Mouse (Mus musculus) cerebellum, adult 9-11 months (tissue): ENCODE measurements around the gene Scd2.
"Not testable (repeated sequence)": the region's sequence is repeated elsewhere in the genome, so short reads cannot be mapped to it uniquely, and the experiment has no call there.

Source experiments
- DNase-seq: peaks from one replicate; pipeline ENCODE4 v3.0.0; 2022

Gene Scd2

DNA sequence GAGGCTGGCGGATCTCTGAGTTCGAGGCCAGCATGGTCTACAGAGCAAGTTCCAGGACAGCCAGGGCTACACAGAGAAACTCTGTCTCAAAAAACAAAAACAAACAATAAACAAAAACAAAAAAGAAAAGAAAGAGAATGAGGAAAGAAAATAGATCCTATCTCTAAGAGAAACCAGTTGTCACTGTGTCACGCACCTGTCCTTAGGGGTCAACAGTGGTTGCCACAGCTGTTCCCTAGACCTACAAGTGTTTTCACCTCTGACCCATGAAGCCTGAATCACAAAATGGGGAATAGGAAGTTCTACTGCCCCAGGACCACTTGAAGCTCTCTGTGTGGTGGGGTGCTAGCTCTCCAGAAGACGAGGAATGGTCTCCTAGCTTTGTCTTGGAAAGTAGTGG is 19.0 kb upstream of the Scd2 start:
- DNase-seq, result no peak

- DNase-seq, result no peak
These were observed 18.1 kb upstream of the Scd2 start for GRCm38 (mm10) chr19:44275418-44275817.

GRCm38 (mm10) chr19:44276861-44277260 is 16.6 kb upstream of the Scd2 start:
- DNase-seq, result no peak

- no peak for DNase-seq
These were observed 15.5 kb upstream of the Scd2 start for GRCm38 (mm10) chr19:44277931-44278330.

DNA sequence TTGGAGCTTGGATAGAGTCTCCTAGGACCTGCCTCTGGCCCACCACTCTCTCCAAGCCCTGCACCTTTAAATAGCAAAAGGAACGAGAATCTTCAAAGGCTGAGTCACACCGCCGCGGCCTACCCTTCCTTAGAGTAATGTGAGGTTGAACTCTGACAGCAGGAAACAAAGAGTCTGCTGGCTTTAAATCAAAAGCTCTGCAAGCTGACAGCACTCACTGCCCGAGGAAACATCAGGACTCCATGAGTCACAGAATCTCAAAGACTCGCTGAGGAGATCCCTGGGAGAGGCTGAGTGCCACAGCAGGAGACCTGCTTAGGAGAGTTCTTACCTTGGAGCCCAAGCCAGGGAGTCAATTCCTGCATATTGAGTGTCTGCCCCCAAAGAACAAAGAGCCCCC is 12.7 kb upstream of the Scd2 start:
- no peak for DNase-seq

DNA sequence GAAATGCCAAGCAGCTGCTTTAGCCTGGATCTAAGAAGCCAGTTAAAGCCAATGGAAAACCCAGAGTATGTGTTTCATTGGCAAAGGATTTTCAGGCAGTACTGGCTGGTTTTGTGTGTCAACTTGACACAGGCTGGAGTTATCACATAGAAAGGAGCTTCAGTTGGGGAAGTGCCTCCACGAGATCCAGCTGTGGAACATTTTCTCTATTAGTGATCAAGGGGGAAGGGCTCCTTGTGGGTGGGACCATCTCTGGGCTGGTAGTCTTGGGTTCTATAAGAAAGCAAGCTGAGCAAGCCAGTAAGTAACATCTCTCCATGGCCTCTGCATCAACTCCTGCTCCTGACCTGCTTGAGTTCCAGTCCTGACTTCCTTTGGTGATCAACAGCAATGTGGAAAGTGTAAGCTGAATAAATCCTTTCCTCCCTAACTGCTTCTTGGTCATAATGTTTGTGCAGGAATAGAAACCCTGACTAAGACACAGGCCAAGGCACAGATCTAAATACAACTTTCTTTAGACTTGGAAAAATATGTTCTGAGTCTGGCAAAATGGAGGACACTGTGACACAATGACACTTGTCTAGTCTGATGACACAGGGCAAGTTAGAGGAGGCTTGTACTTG is 11.5 kb upstream of the Scd2 start:
- DNase-seq, result not testable (repeated sequence)

DNA sequence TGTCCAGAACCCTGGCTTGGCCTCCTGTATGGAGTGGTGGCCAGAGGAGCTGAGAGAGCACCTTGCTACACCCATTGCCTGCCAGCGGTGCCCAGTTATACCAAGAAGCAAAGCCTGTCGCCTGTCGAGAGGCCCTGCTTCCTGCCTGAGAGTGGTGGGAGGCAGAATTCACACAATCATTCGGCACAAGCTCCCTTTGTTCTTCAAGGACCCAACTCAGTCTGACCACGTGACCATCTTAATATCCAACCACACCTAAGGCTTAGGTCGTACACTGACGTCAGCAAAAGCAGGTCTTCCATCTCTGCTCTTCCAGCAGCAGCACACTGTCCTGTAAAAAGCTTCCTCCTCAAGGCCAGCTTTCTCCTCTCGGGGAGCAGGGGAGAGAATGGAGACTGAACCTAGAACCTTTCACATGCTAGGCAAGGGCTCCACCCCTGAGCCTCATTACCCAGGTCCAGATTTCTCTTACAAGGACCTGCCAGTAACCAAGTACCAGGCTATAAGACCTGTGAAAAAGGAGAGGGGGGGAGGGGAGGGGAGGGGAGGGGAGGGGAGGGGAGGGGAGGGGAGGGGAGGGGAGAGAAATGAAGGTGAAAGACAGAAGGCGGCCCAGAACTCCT is 10.8 kb upstream of the Scd2 start:
- DNase-seq, result no peak

DNA sequence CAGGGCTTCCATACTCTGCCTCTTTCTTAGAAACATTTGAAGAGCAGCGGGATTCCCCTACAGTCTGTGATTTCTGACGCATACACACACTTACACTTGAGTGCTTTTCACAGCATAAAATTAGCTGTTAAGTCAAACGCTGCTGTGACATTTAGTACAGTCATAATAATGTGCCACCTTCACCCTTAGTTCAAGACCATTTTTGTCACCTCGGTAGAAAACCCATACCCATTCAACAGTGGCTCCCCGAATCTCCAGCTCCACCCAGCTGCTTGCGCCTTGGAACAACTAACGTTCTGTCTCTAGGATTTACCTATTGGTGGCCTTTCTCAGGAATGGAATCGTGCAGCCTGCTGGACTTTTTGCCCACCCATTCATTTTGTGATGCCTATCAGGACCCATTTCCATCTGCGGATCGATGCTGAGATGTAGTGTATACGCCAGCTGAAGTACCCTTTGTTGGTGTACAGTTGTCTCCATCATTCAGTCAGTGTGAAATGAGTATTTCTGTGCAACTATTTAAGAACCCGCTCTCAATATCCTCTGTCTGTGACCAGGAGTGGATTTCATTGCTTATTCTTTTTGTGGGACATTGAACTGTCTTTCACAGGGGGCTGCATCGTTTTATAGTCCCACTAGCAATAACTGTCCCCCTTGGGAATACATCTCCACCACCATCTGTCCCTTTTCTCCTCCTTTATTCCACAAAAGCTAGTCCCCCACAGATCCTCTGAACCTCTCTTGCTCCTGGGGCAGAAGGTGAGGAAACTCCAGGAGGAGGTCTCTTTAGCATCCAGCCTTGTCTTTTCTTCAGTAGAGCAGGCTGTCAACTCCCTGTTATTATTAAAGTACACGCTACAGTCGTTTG is 10.1 kb upstream of the Scd2 start:
- DNase-seq, result no peak

DNA sequence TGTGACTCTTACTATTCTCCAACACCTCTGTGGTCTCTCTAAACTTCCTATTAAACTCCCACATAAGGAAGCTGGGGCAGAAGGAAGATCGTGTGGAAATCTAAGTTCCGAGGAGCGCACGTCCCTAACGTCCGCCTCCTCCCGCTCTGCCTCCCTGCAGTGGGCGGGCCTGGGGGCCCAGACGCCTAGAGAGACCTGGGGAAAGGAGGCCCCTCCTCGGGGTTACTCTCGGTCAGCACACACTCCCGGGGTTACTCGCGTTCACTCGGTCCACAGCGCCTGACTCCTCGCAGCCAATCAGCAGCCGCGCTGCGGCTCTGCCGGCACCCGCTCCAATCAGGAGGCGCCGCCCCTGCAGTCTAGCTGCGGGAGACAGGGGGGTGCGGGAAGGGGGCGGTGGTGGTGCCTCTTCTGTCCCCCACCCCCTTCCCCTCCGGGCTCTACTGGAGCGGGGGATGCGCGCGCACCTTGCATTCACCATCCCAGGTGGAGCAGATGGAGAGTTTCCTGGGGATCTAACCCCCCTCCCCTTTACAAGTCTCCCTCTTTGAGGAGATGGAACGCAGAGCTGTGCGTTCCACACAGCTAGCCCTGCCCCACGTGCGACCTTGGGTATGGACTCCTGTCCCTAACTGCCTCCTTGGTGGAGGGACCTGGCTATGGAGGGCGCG is 9.3 kb upstream of the Scd2 start:
- peak; percentile 95 for DNase-seq

- DNase-seq, result no peak
These were observed 8.8 kb upstream of the Scd2 start for GRCm38 (mm10) chr19:44284723-44285122.

DNA sequence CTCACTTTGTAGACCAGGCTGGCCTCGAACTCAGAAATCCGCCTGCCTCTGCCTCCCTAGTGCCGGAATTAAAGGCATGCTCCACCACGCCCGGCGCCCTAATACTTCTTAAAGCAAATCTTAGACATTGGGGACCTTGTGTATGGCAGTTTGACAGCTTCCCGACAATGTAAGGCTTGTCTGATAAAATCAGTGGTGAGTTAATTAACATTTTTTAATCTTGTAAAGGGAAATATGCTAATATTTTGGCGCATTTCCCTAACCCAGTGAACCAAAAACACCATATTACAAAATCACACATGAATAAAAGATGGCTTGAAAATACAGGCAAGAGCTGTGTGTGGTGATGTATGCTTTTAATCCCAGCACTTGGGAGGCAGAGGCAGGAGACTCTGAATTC is 7.9 kb upstream of the Scd2 start:
- no peak for DNase-seq

GRCm38 (mm10) chr19:44286109-44286508 is 7.4 kb upstream of the Scd2 start:
- no peak for DNase-seq

DNA sequence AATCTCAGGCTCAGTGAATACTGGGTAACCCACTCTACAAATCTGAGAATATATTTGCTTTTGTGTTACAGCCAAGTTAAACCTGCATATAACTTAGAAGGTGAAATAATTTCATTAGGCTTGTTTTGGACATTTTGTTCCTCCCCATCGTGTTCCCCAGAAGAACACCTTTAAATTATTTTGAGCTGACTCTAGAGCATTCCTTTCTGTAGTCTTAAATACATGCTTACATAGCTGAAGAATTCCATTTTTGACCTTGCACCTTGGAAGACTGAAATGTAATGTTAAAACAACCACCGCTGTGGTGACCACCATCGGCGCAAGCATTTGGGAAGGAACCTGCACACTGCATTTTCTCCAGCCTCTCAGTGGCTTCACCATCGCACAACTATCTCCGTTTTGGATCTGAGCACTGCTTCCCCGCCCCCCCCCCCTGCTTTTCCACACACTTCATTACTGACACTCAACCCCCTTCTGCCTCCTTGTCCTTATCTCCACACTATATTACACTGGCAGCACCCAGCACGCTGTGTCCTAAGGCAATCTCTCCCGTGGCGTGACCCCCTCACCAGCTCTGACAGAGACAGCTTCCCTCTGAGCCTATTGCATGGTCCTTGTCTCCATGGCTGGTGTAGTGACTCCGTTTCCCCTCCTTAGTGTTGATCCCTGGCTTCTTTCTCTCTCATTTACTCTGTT is 5.9 kb upstream of the Scd2 start:
- DNase-seq, result no peak

DNA sequence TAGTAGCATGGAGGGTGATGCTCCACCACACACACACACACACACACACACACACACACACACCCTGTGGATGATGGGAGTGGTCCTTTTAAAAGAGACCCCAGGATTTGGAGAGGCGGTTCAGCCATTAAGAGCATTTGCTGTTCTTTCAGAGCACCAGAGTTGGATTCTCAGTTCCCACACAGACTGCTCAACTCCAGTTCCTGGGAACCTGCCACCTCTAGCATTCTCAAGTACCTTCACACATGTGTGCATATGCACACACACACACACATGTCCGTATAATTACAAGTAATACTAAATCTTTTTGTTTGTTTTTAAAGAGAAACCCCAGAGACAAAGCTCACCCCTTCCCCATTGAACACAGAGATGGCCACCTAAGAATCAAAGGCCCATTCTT is 1.4 kb upstream of the Scd2 start:
- peak; percentile 57 for DNase-seq

DNA sequence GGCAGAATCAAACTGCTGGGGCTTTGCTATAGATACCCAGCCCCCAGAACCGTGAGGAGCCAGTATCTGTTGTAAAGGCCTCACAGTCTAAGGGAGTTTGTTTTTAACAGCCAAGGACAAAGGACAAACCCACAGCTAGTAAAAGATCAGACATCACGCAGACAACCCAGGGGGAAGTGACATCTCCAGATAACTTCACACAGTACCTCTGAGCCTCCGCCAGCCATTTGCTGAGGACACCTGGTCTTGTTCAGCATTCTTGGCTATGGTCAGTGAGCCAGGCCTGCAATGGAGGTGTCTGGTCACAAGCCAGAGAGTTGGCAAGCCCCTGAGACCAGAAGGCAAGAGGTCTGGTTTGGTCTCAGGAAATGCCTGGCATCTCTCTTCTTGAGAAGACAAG is 991 bp upstream of the Scd2 start:
- DNase-seq, result peak; percentile 96

GRCm38 (mm10) chr19:44293769-44294551 is 486 bp downstream of the Scd2 start:
- DNase-seq, result peak; percentile 98

- peak; percentile 93 for DNase-seq
These were observed 1.1 kb downstream of the Scd2 start for GRCm38 (mm10) chr19:44294588-44295041.

GRCm38 (mm10) chr19:44295251-44295650 is 1.8 kb downstream of the Scd2 start:
- DNase-seq, result peak; percentile 82

GRCm38 (mm10) chr19:44295741-44296140 is 2.3 kb downstream of the Scd2 start:
- DNase-seq, result peak; percentile 89

DNA sequence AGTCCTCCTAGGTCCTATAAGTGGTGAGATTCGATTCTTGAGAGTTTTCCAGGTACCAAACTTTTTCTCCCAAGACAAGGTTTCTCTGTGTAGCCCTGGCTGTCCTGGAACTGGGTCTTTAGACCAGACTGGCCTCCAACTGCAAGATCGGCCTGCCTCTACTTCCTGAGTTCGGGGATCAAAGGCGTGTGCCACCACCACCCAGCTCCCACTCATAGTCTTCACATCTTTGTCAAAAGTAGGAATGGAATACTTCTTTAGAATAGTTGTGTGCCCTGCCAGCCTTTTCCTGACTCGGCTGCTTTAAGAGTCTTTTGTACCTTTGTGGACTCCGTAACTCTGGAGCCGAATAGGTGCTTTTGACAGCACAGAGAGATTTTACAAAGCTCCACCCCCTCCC is 2.7 kb downstream of the Scd2 start:
- DNase-seq, result no peak

- no peak for DNase-seq
These were observed 3.7 kb downstream of the Scd2 start for GRCm38 (mm10) chr19:44297068-44297760.
